Mouse (Mus musculus): ENCODE data around the gene Itgb2. TPM values are rescaled to one million over a fixed set of nuclear protein-coding genes. Genes with fewer than 3 reads are reported as not detected.

The Itgb2 gene
- polyA plus RNA-seq, 1 experiment from 2014 or later, result 2.4 TPM

- Histone ChIP-seq H3K4me1 (ENCODE audit: control insufficient read depth, insufficient read depth, low read length) (peaks cover 12% of the 10 kb centered on the region), H3K27ac (ENCODE audit: low read depth, low read length) (no peak overlapping the region), H3K4me2 (no peak overlapping the region), H3K9ac (ENCODE audit: low read depth, low read length) (no peak overlapping the region; the same call in 1 of the 2 replicates), H3K36me3 (ENCODE audit: control insufficient read depth, insufficient read depth, low read length) (peaks cover 15% of the 10 kb centered on the region), H3K4me3 (ENCODE audit: low read depth, low read length) (no peak overlapping the region), H3K27me3 (ENCODE audit: control insufficient read depth, insufficient read depth, low read length) (no peaks in the 10 kb centered on the region), H3K9me3 (replicated peaks; ENCODE audit: control insufficient read depth, low read length) (no peaks in the 10 kb centered on the region)
- no peak for ATAC-seq (replicated peaks; ENCODE audit: insufficient number of reproducible peaks, low FRiP score, low TSS enrichment)
- 77% methylated on average over 15 of the region's 15 CpGs for WGBS (ENCODE audit: insufficient replicate concordance)
Observed at GRCm38 (mm10) chr10:77510225-77510982, 19.6 kb upstream of the Itgb2 start.

- H3K4me1 ChIP-seq (ENCODE audit: control insufficient read depth, insufficient read depth, low read length), result peaks cover 16% of the 10 kb centered on the region
- H3K36me3 ChIP-seq (ENCODE audit: control insufficient read depth, insufficient read depth, low read length), result peaks cover 11% of the 10 kb centered on the region
- no peaks in the 10 kb centered on the region for H3K27me3 ChIP-seq (ENCODE audit: control insufficient read depth, insufficient read depth, low read length)
- peak within 1 kb of the TSS; percentile 90 for H3K4me3 ChIP-seq (ENCODE audit: low read depth, low read length)
- peak; percentile 84 for ATAC-seq (replicated peaks; ENCODE audit: insufficient number of reproducible peaks, low FRiP score, low TSS enrichment)
- no peaks in the 10 kb centered on the region for H3K9me3 ChIP-seq (replicated peaks; ENCODE audit: control insufficient read depth, low read length)
- 1% methylated on average over 75 of the region's 75 CpGs for whole genome bisulfite sequencing (ENCODE audit: insufficient replicate concordance)
- H3K27ac ChIP-seq (ENCODE audit: low read depth, low read length), result peak within 1 kb of the TSS; percentile 69
- peak within 1 kb of the TSS; percentile 91 for H3K9ac ChIP-seq (ENCODE audit: low read depth, low read length)
- peak within 1 kb of the TSS; percentile 88 for H3K4me2 ChIP-seq
Observed at GRCm38 (mm10) chr10:77515385-77516348, 14.4 kb upstream of the Itgb2 start, which contains the start of gene Fam207a. Gene Fam207a, minus strand, starts transcription at chr10:77515785.

- Histone ChIP-seq H3K4me3 (ENCODE audit: low read depth, low read length) (peak overlapping the region; percentile 90), H3K36me3 (ENCODE audit: control insufficient read depth, insufficient read depth, low read length) (peaks cover 11% of the 10 kb centered on the region), H3K9me3 (replicated peaks; ENCODE audit: control insufficient read depth, low read length) (no peaks in the 10 kb centered on the region), H3K27ac (ENCODE audit: low read depth, low read length) (peak overlapping the region; percentile 16; the same call in 1 of the 2 replicates), H3K9ac (ENCODE audit: low read depth, low read length) (peak overlapping the region; percentile 91), H3K27me3 (ENCODE audit: control insufficient read depth, insufficient read depth, low read length) (no peaks in the 10 kb centered on the region), H3K4me2 (peak overlapping the region; percentile 88), H3K4me1 (ENCODE audit: control insufficient read depth, insufficient read depth, low read length) (peaks cover 16% of the 10 kb centered on the region)
- WGBS (ENCODE audit: insufficient replicate concordance), result 42% methylated on average over 14 of the region's 14 CpGs
- no peak for ATAC-seq (replicated peaks; ENCODE audit: insufficient number of reproducible peaks, low FRiP score, low TSS enrichment)
Observed at GRCm38 (mm10) chr10:77516379-77516951, 13.6 kb upstream of the Itgb2 start.

- Histone ChIP-seq H3K4me2 (peak overlapping the region; percentile 88), H3K9ac (ENCODE audit: low read depth, low read length) (no peak overlapping the region), H3K4me3 (ENCODE audit: low read depth, low read length) (no peak overlapping the region), H3K9me3 (replicated peaks; ENCODE audit: control insufficient read depth, low read length) (no peaks in the 10 kb centered on the region), H3K27ac (ENCODE audit: low read depth, low read length) (no peak overlapping the region), H3K27me3 (ENCODE audit: control insufficient read depth, insufficient read depth, low read length) (0 out of 2 replicates have a peak, but pooled peaks cover 2% of the 10 kb centered on the region), H3K36me3 (ENCODE audit: control insufficient read depth, insufficient read depth, low read length) (peaks cover 11% of the 10 kb centered on the region), H3K4me1 (ENCODE audit: control insufficient read depth, insufficient read depth, low read length) (peaks cover 17% of the 10 kb centered on the region)
- ATAC-seq (replicated peaks; ENCODE audit: insufficient number of reproducible peaks, low FRiP score, low TSS enrichment), result no peak
- WGBS (ENCODE audit: insufficient replicate concordance), result 22% methylated on average over 20 of the region's 20 CpGs
Observed at GRCm38 (mm10) chr10:77517066-77517620, 12.9 kb upstream of the Itgb2 start.

- Histone ChIP-seq H3K4me3 (ENCODE audit: low read depth, low read length) (no peak overlapping the region), H3K4me2 (no peak overlapping the region), H3K4me1 (ENCODE audit: control insufficient read depth, insufficient read depth, low read length) (peaks cover 23% of the 10 kb centered on the region), H3K27me3 (ENCODE audit: control insufficient read depth, insufficient read depth, low read length) (0 out of 2 replicates have a peak, but pooled peaks cover 2% of the 10 kb centered on the region), H3K27ac (ENCODE audit: low read depth, low read length) (no peak overlapping the region), H3K36me3 (ENCODE audit: control insufficient read depth, insufficient read depth, low read length) (peaks cover 7% of the 10 kb centered on the region), H3K9me3 (replicated peaks; ENCODE audit: control insufficient read depth, low read length) (no peaks in the 10 kb centered on the region), H3K9ac (ENCODE audit: low read depth, low read length) (no peak overlapping the region)
- 90% methylated on average over 5 of the region's 5 CpGs for WGBS (ENCODE audit: insufficient replicate concordance)
- ATAC-seq (replicated peaks; ENCODE audit: insufficient number of reproducible peaks, low FRiP score, low TSS enrichment), result no peak
Observed at GRCm38 (mm10) chr10:77517801-77518200, 12.3 kb upstream of the Itgb2 start.

GRCm38 (mm10) chr10:77519191-77519590, 10.9 kb upstream of the Itgb2 start:
- no peaks in the 10 kb centered on the region for H3K9me3 ChIP-seq (replicated peaks; ENCODE audit: control insufficient read depth, low read length)
- no peak overlapping the region for H3K27ac ChIP-seq (ENCODE audit: low read depth, low read length)
- no peak for ATAC-seq (replicated peaks; ENCODE audit: insufficient number of reproducible peaks, low FRiP score, low TSS enrichment)
- H3K4me3 ChIP-seq (ENCODE audit: low read depth, low read length), result no peak overlapping the region
- peaks cover 26% of the 10 kb centered on the region for H3K4me1 ChIP-seq (ENCODE audit: control insufficient read depth, insufficient read depth, low read length)
- H3K27me3 ChIP-seq (ENCODE audit: control insufficient read depth, insufficient read depth, low read length), result 0 out of 2 replicates have a peak, but pooled peaks cover 2% of the 10 kb centered on the region
- WGBS (ENCODE audit: insufficient replicate concordance), result 64% methylated on average over 3 of the region's 3 CpGs
- H3K9ac ChIP-seq (ENCODE audit: low read depth, low read length), result no peak overlapping the region
- no peak overlapping the region for H3K4me2 ChIP-seq
- peaks cover under 1% of the 10 kb centered on the region; the same call in 1 of the 2 replicates for H3K36me3 ChIP-seq (ENCODE audit: control insufficient read depth, insufficient read depth, low read length)

- Histone ChIP-seq H3K9me3 (replicated peaks; ENCODE audit: control insufficient read depth, low read length) (no peaks in the 10 kb centered on the region), H3K27me3 (ENCODE audit: control insufficient read depth, insufficient read depth, low read length) (0 out of 2 replicates have a peak, but pooled peaks cover 2% of the 10 kb centered on the region), H3K36me3 (ENCODE audit: control insufficient read depth, insufficient read depth, low read length) (no peaks in the 10 kb centered on the region), H3K4me1 (ENCODE audit: control insufficient read depth, insufficient read depth, low read length) (peaks cover 19% of the 10 kb centered on the region), H3K9ac (ENCODE audit: low read depth, low read length) (no peak overlapping the region), H3K4me2 (no peak overlapping the region), H3K27ac (ENCODE audit: low read depth, low read length) (no peak overlapping the region), H3K4me3 (ENCODE audit: low read depth, low read length) (no peak overlapping the region)
- no peak for ATAC-seq (replicated peaks; ENCODE audit: insufficient number of reproducible peaks, low FRiP score, low TSS enrichment)
- 85% methylated on average over 5 of the region's 5 CpGs for WGBS (ENCODE audit: insufficient replicate concordance)
Observed at GRCm38 (mm10) chr10:77520497-77520896, 9.6 kb upstream of the Itgb2 start.

All from heart, embryonic 11.5 days (tissue).